Mouse (Mus musculus) erythroblast, embryonic 14.5 days (primary cell): ENCODE results near the gene Smc3.

Experiments used
- GATA1 ChIP-seq: IDR thresholded peaks from 2 replicates; pipeline ENCODE4 v1.6.1; 2012; ENCODE audit warnings: low read length, inconsistent platforms, mixed read lengths
- TAL1 ChIP-seq: IDR thresholded peaks from 3 replicates; pipeline ENCODE4 v1.6.1; 2012; ENCODE audit warnings: low read length, inconsistent platforms, mixed read lengths

DNA sequence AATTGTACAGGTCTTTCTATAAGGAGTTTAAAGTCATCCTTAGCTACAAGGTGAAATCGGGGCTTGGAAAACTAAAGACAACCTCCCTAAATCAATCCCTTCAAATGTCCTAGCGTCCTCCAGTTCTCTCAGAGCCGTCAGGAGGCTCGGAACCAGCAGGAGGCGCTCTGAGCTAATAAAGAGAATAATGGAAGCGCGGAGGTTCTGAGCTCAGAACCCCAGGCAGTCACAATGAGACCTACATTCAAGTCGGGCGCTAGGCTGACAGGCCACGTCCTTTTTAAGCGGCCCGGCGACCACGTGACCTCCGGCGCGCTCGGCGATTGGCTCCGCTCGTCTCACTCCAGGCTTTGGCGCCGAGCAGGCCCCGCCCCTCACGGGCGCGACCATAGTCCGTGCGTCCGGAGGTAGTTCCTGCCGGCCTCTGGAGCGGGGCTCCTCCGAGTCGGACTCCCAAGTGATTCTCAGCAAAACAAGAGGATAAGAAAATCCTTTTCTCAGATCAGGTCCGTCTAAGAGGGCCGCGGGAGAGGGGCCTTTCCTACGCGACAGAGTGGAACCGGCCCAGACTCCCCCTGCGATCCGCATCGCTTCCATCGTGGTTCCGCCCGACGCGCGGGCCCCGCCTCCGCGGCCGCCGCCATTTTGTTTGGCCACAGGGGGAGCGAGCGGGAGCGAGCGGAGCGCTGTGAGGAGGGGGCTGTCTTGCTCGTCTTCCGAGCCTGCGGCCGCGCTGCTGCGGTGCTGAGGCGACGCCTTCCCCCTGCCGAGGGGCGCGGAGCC is at the start of gene Smc3:
- TF ChIP-seq TAL1 (no peak), GATA1 (no peak)
